Mouse (Mus musculus): ENCODE measurements at regions not wholly inside any gene's neighbourhood (a gene's known extent, or its start where the extent isn't known, plus 50 kb on each side); places are given as distances from the start of the nearest gene placed in this dataset.
"Not testable (repeated sequence)": the region's sequence is repeated elsewhere in the genome, so short reads cannot be mapped to it uniquely, and the experiment has no call there.

DNA sequence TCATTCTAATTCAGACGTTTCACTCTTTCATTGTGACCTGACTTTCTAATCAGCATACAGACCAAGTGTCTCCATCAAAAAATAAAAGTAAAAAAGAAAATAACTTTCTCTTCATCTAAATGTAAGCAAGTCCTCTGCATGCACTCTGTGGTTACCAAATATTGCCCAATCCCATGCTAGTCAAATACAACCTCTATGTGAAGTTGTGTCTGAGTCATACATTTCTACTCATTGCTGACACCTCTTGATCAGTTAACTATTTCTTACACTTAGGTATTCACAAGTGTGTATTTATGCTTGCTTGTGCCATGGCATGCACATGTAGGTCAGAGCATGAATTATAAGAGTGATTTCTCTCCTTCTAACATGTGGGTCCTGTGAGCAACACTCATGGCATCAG, 666.2 kb downstream of the Fam19a2 start:
- 81% methylated on average over 1 of the region's 1 CpGs for WGBS
- Histone ChIP-seq H3K27me3 (ENCODE audit: poor library complexity, severe bottlenecking) (no peaks in the 10 kb centered on the region), H3K36me3 (replicated peaks) (no peaks in the 10 kb centered on the region), H3K9me3 (no peaks in the 10 kb centered on the region), H3K4me1 (no peaks in the 10 kb centered on the region), H3K27ac (no peak overlapping the region), H3K4me3 (no peak overlapping the region)
- no peak for DNase-seq (ENCODE audit: extremely low spot score, low spot score)

DNA sequence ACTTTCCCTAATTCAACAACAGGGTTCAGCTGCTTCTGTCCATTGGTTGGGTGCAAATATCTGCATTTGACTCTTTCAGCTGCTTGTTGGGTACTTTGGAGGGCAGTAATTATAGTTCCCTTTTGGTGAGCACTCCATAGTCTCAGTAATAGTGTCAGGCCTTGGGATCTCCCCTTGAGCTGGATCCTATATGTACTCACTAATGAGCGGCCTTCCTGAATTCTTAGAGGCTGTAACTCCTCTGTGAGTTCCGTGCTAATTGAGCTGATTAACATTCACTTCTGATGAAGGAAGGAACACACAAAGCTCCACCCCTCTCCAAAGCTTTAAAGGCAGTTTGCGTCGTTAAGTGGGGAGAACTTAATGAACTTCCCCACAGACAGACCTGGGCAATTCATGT, 674.9 kb downstream of the Fam19a2 start:
- not testable (repeated sequence) for H3K9me3 ChIP-seq; DNase-seq (ENCODE audit: extremely low spot score, low spot score); H3K4me1 ChIP-seq; H3K4me3 ChIP-seq; H3K27me3 ChIP-seq (ENCODE audit: poor library complexity, severe bottlenecking); H3K27ac ChIP-seq; H3K36me3 ChIP-seq (replicated peaks)
- WGBS: 65% methylated on average over 4 of the region's 4 CpGs

Measured in forebrain, embryonic 10.5 days (tissue).